Mouse (Mus musculus): ENCODE measurements around the gene Sf1.

DNA sequence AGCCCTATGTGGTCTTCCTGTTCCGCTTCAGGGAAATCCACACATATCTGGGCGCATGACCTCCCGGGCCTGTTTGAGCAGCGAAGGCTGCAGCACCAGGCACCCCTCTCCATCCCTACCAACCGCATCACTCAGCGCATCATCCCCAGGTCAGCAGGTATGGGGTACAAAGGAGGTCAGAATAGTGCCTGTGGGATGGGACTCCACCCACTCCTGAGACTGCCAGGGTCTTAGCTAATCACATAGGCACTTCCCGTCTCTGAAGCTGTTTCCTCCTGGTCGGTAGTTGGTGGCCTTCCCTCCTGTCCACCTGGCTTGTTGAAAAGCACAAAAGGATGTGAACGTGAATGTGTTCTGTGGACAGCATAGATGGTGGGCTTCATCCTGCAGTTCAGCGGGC is 16.8 kb upstream of the Sf1 start:
- no peak for TF ChIP-seq CTCF (IDR thresholded peaks at IDR 0.05; ENCODE audit: low read depth)
- TF ChIP-seq EP300 (IDR thresholded peaks at IDR 0.05; ENCODE audit: low read depth): no peak

Data from heart, postnatal 0 days (tissue).